Mouse (Mus musculus): Measurements from ENCODE around the gene Ostm1. TPM values are rescaled to one million over a fixed set of nuclear protein-coding genes. Genes with fewer than 3 reads are reported as not detected.
A peak's percentile ranks its signal among the peaks of the same experiment; 100 is the strongest.

Ostm1 gene
- 12.0 and 12.2 TPM in 2 replicates for polyA plus RNA-seq (2015; fragmentation: Nextera tagmentation; extraction: Ambion mirVana)

DNA sequence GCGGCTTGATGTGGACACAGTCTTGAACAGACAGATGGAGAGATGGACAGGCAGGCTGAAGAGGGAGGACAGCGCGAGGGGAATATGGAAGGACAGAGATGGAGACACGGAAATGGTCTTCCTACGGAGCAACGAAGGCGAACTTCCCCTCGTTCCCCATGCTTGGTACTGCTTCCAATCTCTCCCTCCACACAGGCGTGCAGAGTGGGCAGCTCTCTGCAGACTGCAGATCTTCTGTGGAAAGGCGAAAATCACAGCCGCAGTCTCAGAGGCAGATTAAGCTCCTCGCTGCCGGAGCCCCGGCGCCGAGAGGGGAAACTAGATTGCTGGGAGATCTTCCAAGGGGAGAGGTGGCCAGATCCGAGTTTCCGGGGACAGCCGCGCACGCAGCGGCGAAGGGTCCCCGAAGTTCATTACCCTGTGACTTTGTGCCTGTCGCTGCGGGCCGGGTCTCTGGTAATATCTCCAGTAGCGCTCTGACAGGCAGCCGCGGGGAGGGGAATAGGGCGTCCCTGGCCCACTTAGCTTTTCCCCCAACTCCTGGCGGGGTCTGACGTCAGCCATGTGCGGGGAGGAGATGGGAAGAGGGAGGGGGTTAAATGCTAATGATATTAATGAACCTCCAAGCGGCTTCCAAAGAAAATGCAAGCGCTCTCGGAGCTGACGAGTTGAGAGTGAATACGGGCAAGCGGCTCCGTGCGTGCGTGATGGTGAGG is at the start of gene Ostm1, which contains the start of gene Nr2e1:
Ostm1 (plus strand) TSS at position 666 of the 716 bp plus-strand sequence.
Nr2e1 (minus strand) TSS at position 476 of the 716 bp plus-strand sequence.
- H3K27me3 ChIP-seq, result peaks cover 100% of the 10 kb centered on the region
- H3K4me3 ChIP-seq (replicated peaks), result no peak within 1 kb of the TSS
- no peaks in the 10 kb centered on the region for H3K9me3 ChIP-seq (replicated peaks)
- H3K9ac ChIP-seq, result no peak within 1 kb of the TSS
- H3K27ac ChIP-seq (replicated peaks), result no peak within 1 kb of the TSS
- H3K4me2 ChIP-seq, result no peak within 1 kb of the TSS; the same call in 1 of the 2 replicates
- ATAC-seq (ENCODE audit: insufficient read depth), result no peak
- WGBS (ENCODE audit: insufficient replicate concordance), result 2% methylated on average over 43 of the region's 43 CpGs
- H3K4me1 ChIP-seq (replicated peaks), result peaks cover 5% of the 10 kb centered on the region; the same call in 1 of the 2 replicates
- no peaks in the 10 kb centered on the region for H3K36me3 ChIP-seq (replicated peaks)

DNA sequence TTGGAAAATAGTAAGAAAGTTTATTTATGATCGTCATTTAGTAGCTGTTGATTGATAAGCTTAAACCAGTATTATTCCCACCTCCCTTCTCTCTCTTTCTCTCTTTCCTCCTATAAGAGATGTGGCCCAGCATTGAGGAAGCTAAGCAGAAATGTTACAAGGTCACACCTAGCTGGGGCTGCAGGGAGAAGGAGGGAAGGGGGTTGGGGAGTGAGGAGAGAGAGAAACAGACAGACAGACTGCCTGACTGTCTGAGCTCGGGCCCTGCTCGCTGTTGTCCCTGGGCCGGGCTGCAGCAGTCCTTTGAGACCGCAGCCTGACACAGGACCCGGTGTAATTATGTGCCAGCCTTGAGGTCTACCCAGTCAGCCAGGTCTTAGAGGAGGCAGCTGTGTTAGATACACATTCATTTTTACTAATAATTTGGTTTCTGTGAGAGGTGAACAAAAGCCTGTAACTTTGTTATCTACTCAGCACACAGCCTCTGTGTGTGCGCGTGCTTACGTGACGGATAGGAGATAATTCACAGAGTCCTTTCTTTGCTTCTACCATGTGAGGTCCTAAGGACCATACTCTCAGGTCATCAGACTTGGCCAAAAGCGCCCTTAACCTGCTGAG is 49.7 kb upstream of the Ostm1 start:
- H3K9ac ChIP-seq, result peak overlapping the region; percentile 49; the same call in 1 of the 2 replicates
- peak; percentile 79 for ATAC-seq (ENCODE audit: insufficient read depth)
- H3K36me3 ChIP-seq (replicated peaks), result peaks cover 71% of the 10 kb centered on the region
- peak overlapping the region; percentile 96 for H3K27ac ChIP-seq (replicated peaks)
- H3K9me3 ChIP-seq (replicated peaks), result no peaks in the 10 kb centered on the region
- H3K4me2 ChIP-seq, result peak overlapping the region; percentile 70
- 22% methylated on average over 11 of the region's 11 CpGs for WGBS (ENCODE audit: insufficient replicate concordance)
- no peaks in the 10 kb centered on the region for H3K27me3 ChIP-seq
- H3K4me1 ChIP-seq (replicated peaks), result peaks cover 85% of the 10 kb centered on the region
- H3K4me3 ChIP-seq (replicated peaks), result peak overlapping the region; percentile 26

DNA sequence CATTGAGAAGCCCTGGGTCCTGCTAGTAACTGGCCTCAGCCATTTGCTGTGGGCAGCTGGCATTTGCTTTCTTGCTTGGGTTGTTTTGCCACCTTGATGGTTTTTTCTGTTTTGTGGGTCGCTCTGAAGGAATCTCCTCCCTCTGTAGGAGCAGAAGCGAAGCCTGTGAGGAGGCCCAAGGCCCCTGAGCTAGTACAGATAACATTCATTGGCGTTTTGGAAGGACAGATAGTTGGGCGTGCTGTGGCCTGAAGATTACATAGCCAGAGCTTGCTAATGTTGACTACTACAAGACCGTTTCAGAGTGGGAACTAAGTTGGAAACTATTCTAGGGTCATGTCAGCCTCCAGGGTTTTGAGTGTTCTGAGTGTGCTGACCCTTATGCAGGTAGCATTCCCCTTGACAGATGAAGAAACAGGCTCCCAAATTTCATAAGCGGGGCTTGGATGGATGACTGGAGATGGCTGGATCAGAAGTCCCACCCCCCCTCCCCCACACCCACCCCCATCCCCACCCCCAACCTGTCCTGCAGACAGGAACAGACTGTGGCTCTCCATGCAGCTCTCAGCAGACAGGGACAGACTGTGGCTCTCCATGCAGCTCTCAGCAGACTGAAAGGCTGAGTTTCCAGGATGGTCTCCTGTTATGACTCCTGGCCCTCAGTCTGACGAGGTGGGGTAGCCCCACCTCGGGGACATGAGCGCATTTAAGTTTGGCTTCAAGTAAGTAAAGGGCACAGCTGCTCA is 45.9 kb upstream of the Ostm1 start:
- Histone ChIP-seq H3K27ac (replicated peaks) (peak overlapping the region; percentile 96), H3K9me3 (replicated peaks) (no peaks in the 10 kb centered on the region), H3K9ac (peak overlapping the region; percentile 58), H3K27me3 (no peaks in the 10 kb centered on the region), H3K4me3 (replicated peaks) (peak overlapping the region; percentile 36), H3K4me2 (peak overlapping the region; percentile 78), H3K36me3 (replicated peaks) (peaks cover 43% of the 10 kb centered on the region), H3K4me1 (replicated peaks) (peaks cover 76% of the 10 kb centered on the region)
- peak; percentile 92 for ATAC-seq (ENCODE audit: insufficient read depth)
- WGBS (ENCODE audit: insufficient replicate concordance), result 26% methylated on average over 9 of the region's 9 CpGs

DNA sequence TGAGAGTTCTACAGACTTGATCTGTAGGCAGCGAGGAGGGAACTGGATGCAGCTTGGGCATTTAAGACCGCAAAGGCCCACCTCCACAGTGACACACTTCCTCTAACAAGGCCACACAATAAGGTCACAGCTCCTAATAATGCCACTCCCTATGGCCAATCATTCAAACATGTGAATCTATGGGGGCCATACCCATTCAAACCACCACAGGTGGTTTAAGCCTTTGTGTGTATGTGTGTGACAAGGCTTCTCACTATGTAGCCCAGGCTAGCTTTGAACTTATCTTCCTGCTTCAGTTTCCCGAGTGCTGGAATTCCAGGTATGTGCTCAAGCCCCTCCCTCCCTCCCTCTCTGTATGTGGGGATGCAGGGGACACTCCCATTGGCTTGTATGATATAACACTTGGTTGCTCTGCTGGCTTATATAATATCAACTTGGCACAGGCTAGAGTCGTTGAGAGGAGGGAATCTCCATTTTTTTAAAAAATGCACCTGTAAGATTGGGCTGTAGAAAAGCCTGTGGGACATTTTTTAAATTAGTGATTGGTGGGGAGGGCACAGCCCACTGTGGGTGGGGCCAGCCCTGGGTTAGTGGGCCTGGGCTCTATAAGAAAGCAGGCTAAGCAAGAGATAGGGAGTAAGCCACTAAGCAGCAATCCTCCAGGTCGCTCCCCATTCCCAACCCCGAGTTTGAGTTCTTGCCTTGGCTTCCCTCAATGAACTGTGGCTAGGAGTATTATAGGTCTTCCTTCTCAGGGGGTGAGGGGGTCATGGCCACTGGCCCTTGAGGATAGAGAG is 37.7 kb upstream of the Ostm1 start:
- 0 out of 2 replicates have a peak, but pooled peaks have one; percentile 34 for ATAC-seq (ENCODE audit: insufficient read depth)
- Histone ChIP-seq H3K36me3 (replicated peaks) (no peaks in the 10 kb centered on the region), H3K9ac (no peak overlapping the region), H3K4me1 (replicated peaks) (peaks cover 26% of the 10 kb centered on the region), H3K9me3 (replicated peaks) (no peaks in the 10 kb centered on the region), H3K4me3 (replicated peaks) (no peak overlapping the region), H3K4me2 (no peak overlapping the region), H3K27me3 (peaks cover 18% of the 10 kb centered on the region), H3K27ac (replicated peaks) (peak overlapping the region; percentile 10; the same call in 1 of the 2 replicates)
- WGBS (ENCODE audit: insufficient replicate concordance), result 68% methylated on average over 6 of the region's 6 CpGs

DNA sequence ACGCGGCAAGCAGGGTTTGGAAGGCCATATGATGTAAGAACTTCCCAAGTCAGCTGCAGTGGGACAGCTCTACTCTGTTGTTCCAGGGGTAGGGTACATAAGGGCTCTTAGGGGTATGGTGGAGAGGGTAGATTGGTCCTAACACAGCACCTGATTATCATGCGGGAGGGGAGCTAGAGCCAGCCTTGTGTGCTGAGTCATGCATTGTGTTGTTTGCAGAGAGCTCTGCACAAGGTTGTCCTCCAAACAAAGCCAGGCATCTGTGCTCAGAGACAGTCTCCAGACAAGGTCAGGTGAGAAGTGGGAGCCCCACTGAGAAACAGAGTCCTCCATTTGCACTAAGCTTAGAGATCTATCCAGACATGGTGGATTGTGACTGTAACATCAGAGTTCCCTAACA is 37.1 kb upstream of the Ostm1 start:
- no peak overlapping the region for H3K9ac ChIP-seq
- 81% methylated on average over 3 of the region's 3 CpGs for WGBS (ENCODE audit: insufficient replicate concordance)
- H3K9me3 ChIP-seq (replicated peaks), result no peaks in the 10 kb centered on the region
- H3K36me3 ChIP-seq (replicated peaks), result no peaks in the 10 kb centered on the region
- peak overlapping the region; percentile 10; the same call in 1 of the 2 replicates for H3K27ac ChIP-seq (replicated peaks)
- no peak overlapping the region for H3K4me2 ChIP-seq
- H3K4me3 ChIP-seq (replicated peaks), result no peak overlapping the region
- ATAC-seq (ENCODE audit: insufficient read depth), result peak; percentile 47
- peaks cover 24% of the 10 kb centered on the region for H3K27me3 ChIP-seq
- peaks cover 26% of the 10 kb centered on the region for H3K4me1 ChIP-seq (replicated peaks)

DNA sequence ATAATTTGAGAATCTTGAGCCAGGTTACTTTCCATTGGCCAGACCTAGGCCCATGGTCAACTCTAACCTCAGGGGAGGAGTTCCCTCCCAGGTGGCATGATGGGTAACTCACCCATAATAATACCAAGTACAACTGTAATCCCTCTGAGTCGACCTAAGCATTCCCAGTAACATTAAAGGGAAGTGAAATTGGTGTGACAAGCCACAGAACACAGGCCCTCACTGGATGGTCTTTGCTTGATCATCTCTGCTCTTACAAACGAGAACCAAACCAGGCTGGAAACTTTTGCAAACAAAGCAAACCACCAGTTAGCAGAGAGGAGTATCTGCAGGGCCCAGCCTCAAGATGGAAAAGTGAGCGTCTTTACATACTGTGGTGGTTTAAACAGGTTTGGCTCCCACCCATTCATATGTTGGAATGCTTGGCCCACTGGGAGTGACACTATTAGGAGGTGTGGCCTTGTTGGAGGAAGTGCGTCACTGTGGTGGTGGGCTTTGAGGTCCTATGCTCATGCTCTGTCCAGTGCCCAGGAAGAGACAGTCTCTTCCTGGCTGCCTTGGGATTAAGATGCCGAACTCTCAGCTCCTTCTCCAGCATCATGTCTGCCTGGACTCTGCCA is 23.9 kb upstream of the Ostm1 start:
- Histone ChIP-seq H3K36me3 (replicated peaks) (no peaks in the 10 kb centered on the region), H3K4me1 (replicated peaks) (0 out of 2 replicates have a peak, but pooled peaks cover 3% of the 10 kb centered on the region), H3K4me2 (no peak overlapping the region), H3K27ac (replicated peaks) (no peak overlapping the region), H3K4me3 (replicated peaks) (no peak overlapping the region), H3K9ac (no peak overlapping the region), H3K27me3 (peaks cover 84% of the 10 kb centered on the region), H3K9me3 (replicated peaks) (no peaks in the 10 kb centered on the region)
- no peak for ATAC-seq (ENCODE audit: insufficient read depth)
- 44% methylated on average over 5 of the region's 5 CpGs for WGBS (ENCODE audit: insufficient replicate concordance)

DNA sequence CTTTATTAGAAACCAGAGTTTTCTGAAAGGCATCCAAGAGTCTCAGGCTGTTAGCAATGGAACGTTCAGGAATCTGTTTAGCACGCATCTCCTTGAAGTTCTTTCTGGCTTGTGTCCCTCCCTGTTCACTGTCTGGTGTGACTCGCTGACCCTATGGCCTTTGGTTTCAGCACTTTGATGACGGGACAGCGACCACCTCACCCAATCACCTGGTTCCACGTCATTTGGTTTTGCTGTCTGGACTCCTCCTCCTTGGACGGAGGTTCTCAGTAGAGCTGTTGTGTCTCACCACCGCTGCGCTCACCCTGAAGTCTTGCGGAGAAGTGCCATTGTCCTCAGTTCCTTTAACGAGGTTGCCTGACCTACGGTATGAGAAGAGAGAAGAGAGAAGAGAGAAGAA is 21.4 kb upstream of the Ostm1 start:
- 3% methylated on average over 12 of the region's 12 CpGs for WGBS (ENCODE audit: insufficient replicate concordance)
- ATAC-seq (ENCODE audit: insufficient read depth), result no peak

DNA sequence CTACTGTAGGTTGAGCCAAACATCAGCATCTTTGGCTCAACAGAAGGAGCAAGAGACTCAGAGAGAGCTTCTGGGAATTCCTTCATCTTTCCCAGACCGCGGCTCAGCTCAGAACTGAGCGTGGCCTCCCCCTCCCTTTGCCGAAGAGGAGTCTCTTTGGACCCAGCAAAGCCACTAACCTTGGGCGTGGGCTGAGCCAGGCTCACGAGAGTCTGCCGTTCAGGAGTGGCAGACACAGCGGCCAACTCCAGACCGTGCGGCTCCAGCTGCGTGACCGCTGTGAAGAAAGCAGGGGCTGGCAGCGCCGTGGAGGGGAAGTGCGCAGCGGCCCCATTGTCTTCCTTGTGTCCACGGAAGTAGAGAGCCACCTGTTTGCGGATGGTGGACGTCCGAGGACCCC is 11.1 kb upstream of the Ostm1 start:
- no peak overlapping the region for H3K4me2 ChIP-seq
- WGBS (ENCODE audit: insufficient replicate concordance), result 4% methylated on average over 20 of the region's 20 CpGs
- H3K4me3 ChIP-seq (replicated peaks), result no peak overlapping the region
- H3K9me3 ChIP-seq (replicated peaks), result no peaks in the 10 kb centered on the region
- peaks cover 98% of the 10 kb centered on the region for H3K27me3 ChIP-seq
- no peaks in the 10 kb centered on the region for H3K4me1 ChIP-seq (replicated peaks)
- H3K27ac ChIP-seq (replicated peaks), result no peak overlapping the region
- no peak overlapping the region for H3K9ac ChIP-seq
- no peaks in the 10 kb centered on the region for H3K36me3 ChIP-seq (replicated peaks)
- no peak for ATAC-seq (ENCODE audit: insufficient read depth)

More for the DNA sequence above, 21.4 kb upstream of the Ostm1 start:
- no peak overlapping the region for H3K4me3 ChIP-seq (replicated peaks)
- 0 out of 2 replicates have a peak, but pooled peaks cover 3% of the 10 kb centered on the region for H3K4me1 ChIP-seq (replicated peaks)
- H3K27me3 ChIP-seq, result peaks cover 90% of the 10 kb centered on the region
- no peak overlapping the region for H3K9ac ChIP-seq
- H3K9me3 ChIP-seq (replicated peaks), result no peaks in the 10 kb centered on the region
- no peak overlapping the region for H3K4me2 ChIP-seq
- H3K36me3 ChIP-seq (replicated peaks), result no peaks in the 10 kb centered on the region
- no peak overlapping the region for H3K27ac ChIP-seq (replicated peaks)

DNA sequence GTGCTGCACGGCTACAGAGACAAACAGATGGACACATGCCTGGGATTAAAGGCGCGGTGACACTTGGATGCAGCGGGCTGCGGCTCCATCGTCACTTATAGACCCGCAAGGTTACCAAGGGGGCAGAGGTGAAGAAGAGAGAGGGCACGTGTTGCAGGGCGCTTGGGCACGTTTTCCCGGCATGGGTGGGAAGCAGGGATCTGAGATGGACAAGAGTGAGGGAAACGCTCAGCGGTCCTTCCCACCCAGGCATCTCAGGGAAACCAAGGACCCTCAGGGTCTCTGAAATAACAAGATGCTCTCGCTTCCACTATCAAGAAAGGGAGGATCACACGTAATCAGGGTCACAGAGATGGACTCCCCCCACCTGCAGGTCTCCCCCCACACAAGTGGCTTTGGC is 10.7 kb upstream of the Ostm1 start:
- no peak overlapping the region for H3K4me3 ChIP-seq (replicated peaks)
- no peaks in the 10 kb centered on the region for H3K4me1 ChIP-seq (replicated peaks)
- H3K9me3 ChIP-seq (replicated peaks), result no peaks in the 10 kb centered on the region
- WGBS (ENCODE audit: insufficient replicate concordance), result 3% methylated on average over 15 of the region's 15 CpGs
- ATAC-seq (ENCODE audit: insufficient read depth), result no peak
- no peak overlapping the region for H3K9ac ChIP-seq
- H3K36me3 ChIP-seq (replicated peaks), result no peaks in the 10 kb centered on the region
- H3K4me2 ChIP-seq, result no peak overlapping the region
- H3K27ac ChIP-seq (replicated peaks), result no peak overlapping the region
- H3K27me3 ChIP-seq, result peaks cover 99% of the 10 kb centered on the region

DNA sequence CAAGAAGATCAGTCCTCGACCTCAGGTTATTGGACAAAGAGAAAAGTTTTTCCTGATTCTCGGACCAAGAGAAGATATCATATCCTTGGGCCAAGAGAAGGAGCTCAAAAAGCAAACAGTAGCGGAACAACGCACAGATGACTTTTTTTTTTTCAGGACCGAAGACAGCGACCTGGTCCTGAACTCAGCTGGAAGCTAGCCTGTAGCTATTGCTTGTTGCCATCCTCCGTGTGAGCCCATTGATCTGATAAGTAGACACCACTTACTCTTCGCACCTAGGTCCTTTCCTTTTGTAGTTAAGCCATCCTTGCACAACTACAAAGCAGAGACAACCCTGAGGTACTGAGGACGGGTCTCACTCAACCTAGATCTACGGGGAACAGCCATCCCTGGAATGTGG is 9.0 kb upstream of the Ostm1 start:
- WGBS (ENCODE audit: insufficient replicate concordance), result 3% methylated on average over 10 of the region's 10 CpGs
- H3K27ac ChIP-seq (replicated peaks), result no peak overlapping the region
- H3K9me3 ChIP-seq (replicated peaks), result no peaks in the 10 kb centered on the region
- no peak overlapping the region for H3K9ac ChIP-seq
- H3K4me2 ChIP-seq, result no peak overlapping the region
- no peak overlapping the region for H3K4me3 ChIP-seq (replicated peaks)
- peaks cover 100% of the 10 kb centered on the region for H3K27me3 ChIP-seq
- 0 out of 2 replicates have a peak, but pooled peaks cover 4% of the 10 kb centered on the region for H3K4me1 ChIP-seq (replicated peaks)
- H3K36me3 ChIP-seq (replicated peaks), result no peaks in the 10 kb centered on the region
- ATAC-seq (ENCODE audit: insufficient read depth), result no peak
